Mouse (Mus musculus): ENCODE results near the gene Ccdc78. TPM values are rescaled to one million over a fixed set of nuclear protein-coding genes. Genes with fewer than 3 reads are reported as not detected.
"Not testable (repeated sequence)": the region's sequence is repeated elsewhere in the genome, so short reads cannot be mapped to it uniquely, and the experiment has no call there.

Gene Ccdc78
- not detected in 2 replicates for polyA plus RNA-seq (2012)

- Histone ChIP-seq H3K36me3 (ENCODE audit: control insufficient read depth) (peaks cover 65% of the 10 kb centered on the region), H3K4me1 (ENCODE audit: control insufficient read depth) (peaks cover 34% of the 10 kb centered on the region), H3K4me3 (replicated peaks) (peak within 1 kb of the TSS; percentile 82), H3K9me3 (ENCODE audit: control insufficient read depth, low read length) (no peaks in the 10 kb centered on the region), H3K27me3 (ENCODE audit: control insufficient read depth) (no peaks in the 10 kb centered on the region)
- no peak for TF ChIP-seq TAL1 (IDR thresholded peaks at IDR 0.05; ENCODE audit: low read length)
- no peak for TF ChIP-seq GATA1 (IDR thresholded peaks at IDR 0.05; ENCODE audit: low read length)
These were observed at the start of gene Ccdc78 for GRCm38 (mm10) chr17:25786280-25786679. Gene Ccdc78 (plus strand): TSS chr17:25786580.

DNA sequence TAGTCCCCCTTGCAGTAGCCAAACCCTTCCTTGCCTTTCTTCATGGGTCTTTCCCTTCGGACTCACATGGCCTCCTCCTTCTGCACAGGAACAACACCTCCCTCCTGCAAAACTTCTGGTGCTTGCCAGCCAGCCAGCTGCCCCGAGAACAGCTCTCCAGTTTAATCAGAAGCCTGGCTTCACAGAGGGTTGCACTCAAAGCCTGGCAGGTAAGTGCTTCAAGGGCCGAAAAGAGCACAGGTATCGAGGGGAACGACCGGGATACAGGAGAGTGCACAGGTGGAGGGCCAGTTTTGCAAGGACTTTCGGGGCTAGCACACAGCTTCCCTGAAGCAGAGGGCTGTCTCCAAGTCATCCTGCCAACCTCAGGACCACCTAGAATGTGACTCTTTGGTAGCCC, 47.5 kb upstream of the Ccdc78 start:
- Histone ChIP-seq H3K4me1 (ENCODE audit: control insufficient read depth) (no peaks in the 10 kb centered on the region), H3K27me3 (ENCODE audit: control insufficient read depth) (no peaks in the 10 kb centered on the region; the same call in 1 of the 2 replicates), H3K9me3 (ENCODE audit: control insufficient read depth, low read length) (no peaks in the 10 kb centered on the region), H3K4me3 (replicated peaks) (no peak overlapping the region), H3K36me3 (ENCODE audit: control insufficient read depth) (no peaks in the 10 kb centered on the region)
- TF ChIP-seq GATA1 (IDR thresholded peaks at IDR 0.05; ENCODE audit: low read length) (no peak), TAL1 (IDR thresholded peaks at IDR 0.05; ENCODE audit: low read length) (no peak)

- H3K4me1 ChIP-seq (ENCODE audit: control insufficient read depth); H3K4me3 ChIP-seq (replicated peaks); H3K27me3 ChIP-seq (ENCODE audit: control insufficient read depth); H3K9me3 ChIP-seq (ENCODE audit: control insufficient read depth, low read length); H3K36me3 ChIP-seq (ENCODE audit: control insufficient read depth): not testable (repeated sequence)
These were observed 44.9 kb upstream of the Ccdc78 start for GRCm38 (mm10) chr17:25741471-25741870.

DNA sequence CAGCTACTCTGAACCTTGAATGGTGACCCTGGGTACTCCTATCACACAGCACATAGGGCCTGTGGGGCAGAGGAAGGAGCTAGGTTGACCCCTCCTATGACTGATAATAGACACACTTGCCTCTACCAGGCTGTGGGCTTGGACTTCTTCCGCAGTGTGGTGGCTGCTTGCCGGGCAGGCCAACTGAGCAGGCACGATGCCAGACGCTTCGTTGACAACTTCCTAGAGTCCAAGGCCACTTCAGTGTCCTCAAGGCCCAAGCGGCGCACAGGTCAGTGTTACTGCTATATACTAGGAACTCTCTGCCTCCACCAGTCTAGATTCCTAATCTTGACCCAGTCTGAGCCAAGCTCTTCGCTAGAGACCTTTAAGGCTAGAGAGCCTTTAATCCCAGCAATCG, 42.5 kb upstream of the Ccdc78 start:
- Histone ChIP-seq H3K27me3 (ENCODE audit: control insufficient read depth) (no peaks in the 10 kb centered on the region; the same call in 1 of the 2 replicates), H3K4me1 (ENCODE audit: control insufficient read depth) (no peaks in the 10 kb centered on the region), H3K4me3 (replicated peaks) (no peak overlapping the region), H3K9me3 (ENCODE audit: control insufficient read depth, low read length) (no peaks in the 10 kb centered on the region), H3K36me3 (ENCODE audit: control insufficient read depth) (no peaks in the 10 kb centered on the region)
- TF ChIP-seq TAL1 (IDR thresholded peaks at IDR 0.05; ENCODE audit: low read length) (no peak), GATA1 (IDR thresholded peaks at IDR 0.05; ENCODE audit: low read length) (no peak)

GRCm38 (mm10) chr17:25744311-25744710, 42.1 kb upstream of the Ccdc78 start:
- Histone ChIP-seq H3K4me1 (ENCODE audit: control insufficient read depth) (no peaks in the 10 kb centered on the region), H3K36me3 (ENCODE audit: control insufficient read depth) (no peaks in the 10 kb centered on the region), H3K27me3 (ENCODE audit: control insufficient read depth) (no peaks in the 10 kb centered on the region; the same call in 1 of the 2 replicates), H3K9me3 (ENCODE audit: control insufficient read depth, low read length) (no peaks in the 10 kb centered on the region), H3K4me3 (replicated peaks) (no peak overlapping the region)
- TF ChIP-seq GATA1 (IDR thresholded peaks at IDR 0.05; ENCODE audit: low read length) (no peak), TAL1 (IDR thresholded peaks at IDR 0.05; ENCODE audit: low read length) (no peak; the same call in 2 of the 3 replicates)

DNA sequence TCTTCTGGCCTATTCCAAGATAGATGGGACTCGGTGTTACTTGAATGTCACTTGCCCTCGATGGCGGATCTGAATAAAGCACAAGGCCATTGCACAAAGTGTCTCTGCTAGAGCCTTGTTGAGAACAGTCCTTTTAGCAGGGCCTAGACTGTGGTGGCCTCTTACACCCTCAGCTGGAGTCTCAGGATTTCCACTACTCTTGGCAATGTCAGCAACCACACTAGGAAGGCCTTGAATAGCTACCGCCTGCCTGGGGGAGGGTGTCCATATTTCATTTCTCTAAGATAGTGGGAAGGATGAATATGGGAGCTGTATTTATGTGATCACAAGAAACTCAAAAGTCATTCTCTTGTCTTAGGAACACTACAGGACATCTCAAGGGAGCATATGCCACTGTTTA, 38.1 kb upstream of the Ccdc78 start:
- H3K4me3 ChIP-seq (replicated peaks), result no peak overlapping the region
- H3K36me3 ChIP-seq (ENCODE audit: control insufficient read depth), result no peaks in the 10 kb centered on the region
- TF ChIP-seq GATA1 (IDR thresholded peaks at IDR 0.05; ENCODE audit: low read length) (no peak), TAL1 (IDR thresholded peaks at IDR 0.05; ENCODE audit: low read length) (no peak)
- no peaks in the 10 kb centered on the region for H3K27me3 ChIP-seq (ENCODE audit: control insufficient read depth)
- no peaks in the 10 kb centered on the region for H3K4me1 ChIP-seq (ENCODE audit: control insufficient read depth)
- H3K9me3 ChIP-seq (ENCODE audit: control insufficient read depth, low read length), result no peaks in the 10 kb centered on the region

DNA sequence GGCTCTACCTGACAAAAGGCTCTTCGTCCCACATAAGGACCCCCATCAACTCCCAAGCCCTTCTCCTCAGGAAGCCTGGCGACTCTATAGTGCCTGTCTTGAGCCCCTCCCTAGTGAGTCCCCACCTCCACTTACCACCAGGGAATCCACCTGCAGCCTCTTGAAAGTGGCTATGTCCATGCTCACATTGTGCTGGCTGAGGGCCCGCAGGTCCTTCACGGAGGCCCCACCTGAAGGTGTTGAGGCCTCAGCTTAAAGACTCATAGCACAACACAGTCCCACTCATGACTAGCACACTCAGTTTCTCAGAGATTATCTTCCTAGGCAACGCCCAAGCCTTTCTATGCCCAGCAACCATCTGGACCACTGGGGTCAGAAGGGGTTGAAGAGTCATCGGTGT, 37.1 kb upstream of the Ccdc78 start:
- Histone ChIP-seq H3K27me3 (ENCODE audit: control insufficient read depth) (no peaks in the 10 kb centered on the region), H3K4me1 (ENCODE audit: control insufficient read depth) (no peaks in the 10 kb centered on the region), H3K9me3 (ENCODE audit: control insufficient read depth, low read length) (no peaks in the 10 kb centered on the region), H3K4me3 (replicated peaks) (no peak overlapping the region), H3K36me3 (ENCODE audit: control insufficient read depth) (no peaks in the 10 kb centered on the region)
- no peak for TF ChIP-seq TAL1 (IDR thresholded peaks at IDR 0.05; ENCODE audit: low read length)
- no peak for TF ChIP-seq GATA1 (IDR thresholded peaks at IDR 0.05; ENCODE audit: low read length)

DNA sequence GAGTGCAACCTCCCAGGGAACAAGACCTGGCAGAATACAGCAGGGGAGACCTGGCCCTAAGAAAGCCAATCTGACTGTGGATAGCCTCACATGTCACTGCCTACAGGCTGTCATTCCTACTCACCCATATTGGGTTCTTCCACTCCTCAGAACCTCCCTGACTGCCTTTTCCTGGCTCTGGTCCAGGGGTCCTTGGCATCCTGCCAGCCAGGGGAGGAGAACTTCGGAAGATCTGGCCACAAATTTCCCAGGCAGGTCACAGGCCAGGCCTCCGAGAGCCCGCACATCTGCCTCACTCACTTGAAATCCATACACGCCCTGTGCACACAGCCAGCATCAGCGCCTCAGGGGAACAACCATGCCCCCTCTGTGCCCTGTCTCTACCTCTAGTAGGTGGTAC, 34.9 kb upstream of the Ccdc78 start:
- H3K9me3 ChIP-seq (ENCODE audit: control insufficient read depth, low read length), result no peaks in the 10 kb centered on the region
- no peaks in the 10 kb centered on the region for H3K4me1 ChIP-seq (ENCODE audit: control insufficient read depth)
- no peaks in the 10 kb centered on the region for H3K27me3 ChIP-seq (ENCODE audit: control insufficient read depth)
- TF ChIP-seq TAL1 (IDR thresholded peaks at IDR 0.05; ENCODE audit: low read length) (no peak), GATA1 (IDR thresholded peaks at IDR 0.05; ENCODE audit: low read length) (no peak)
- H3K4me3 ChIP-seq (replicated peaks), result no peak overlapping the region
- no peaks in the 10 kb centered on the region for H3K36me3 ChIP-seq (ENCODE audit: control insufficient read depth)

GRCm38 (mm10) chr17:25754241-25754640, 32.1 kb upstream of the Ccdc78 start, which contains the start of gene Msln:
Gene Msln (minus strand): TSS chr17:25754378.
- Histone ChIP-seq H3K4me3 (replicated peaks) (no peak within 1 kb of the TSS), H3K36me3 (ENCODE audit: control insufficient read depth) (no peaks in the 10 kb centered on the region), H3K9me3 (ENCODE audit: control insufficient read depth, low read length) (no peaks in the 10 kb centered on the region), H3K4me1 (ENCODE audit: control insufficient read depth) (no peaks in the 10 kb centered on the region), H3K27me3 (ENCODE audit: control insufficient read depth) (0 out of 2 replicates have a peak, but pooled peaks cover 3% of the 10 kb centered on the region)
- TF ChIP-seq GATA1 (IDR thresholded peaks at IDR 0.05; ENCODE audit: low read length) (no peak), TAL1 (IDR thresholded peaks at IDR 0.05; ENCODE audit: low read length) (no peak)

DNA sequence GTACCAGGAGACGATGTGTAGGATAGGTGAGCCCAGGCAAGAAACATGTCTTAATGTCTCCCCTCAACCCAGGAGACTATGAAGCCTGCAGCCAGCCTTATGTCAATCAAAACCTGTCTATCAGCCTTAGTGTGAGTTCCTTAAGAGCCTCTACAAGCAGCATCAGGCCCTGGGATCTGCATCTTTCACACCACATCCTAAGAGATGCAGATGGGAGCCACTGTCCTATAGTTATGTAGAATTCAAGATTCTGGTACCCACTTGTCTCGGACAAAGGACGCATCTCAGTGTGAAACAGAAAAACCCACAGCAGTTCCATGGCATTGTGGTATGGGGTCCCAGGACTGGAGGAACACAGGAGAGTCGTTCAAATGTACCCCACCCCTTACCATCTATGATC, 31.3 kb upstream of the Ccdc78 start:
- no peak overlapping the region for H3K4me3 ChIP-seq (replicated peaks)
- 0 out of 2 replicates have a peak, but pooled peaks cover 3% of the 10 kb centered on the region for H3K27me3 ChIP-seq (ENCODE audit: control insufficient read depth)
- no peaks in the 10 kb centered on the region for H3K4me1 ChIP-seq (ENCODE audit: control insufficient read depth)
- TF ChIP-seq TAL1 (IDR thresholded peaks at IDR 0.05; ENCODE audit: low read length) (no peak), GATA1 (IDR thresholded peaks at IDR 0.05; ENCODE audit: low read length) (no peak)
- H3K36me3 ChIP-seq (ENCODE audit: control insufficient read depth), result no peaks in the 10 kb centered on the region
- H3K9me3 ChIP-seq (ENCODE audit: control insufficient read depth, low read length), result no peaks in the 10 kb centered on the region

All from erythroblast, embryonic 14.5 days (primary cell).